Mouse (Mus musculus) G1E-ER4 (cell line): Measurements from ENCODE around the gene Fbln1. TPM values are rescaled to one million over a fixed set of nuclear protein-coding genes. Genes with fewer than 3 reads are reported as not detected.

Experiments used
- GATA1 ChIP-seq: IDR thresholded peaks from one replicate; pipeline ENCODE4 v1.8.0; 2012; ENCODE audit warnings: low read length, inconsistent platforms
- polyA plus RNA-seq: library from polyadenylated mRNA; stranded (reverse); fragments of >175 nt; gene quantifications from 2 replicates; pipeline ENCODE4 v1.2.3, GENCODE M21; 2012

Gene Fbln1
- polyA plus RNA-seq, 1 experiment = not detected

DNA sequence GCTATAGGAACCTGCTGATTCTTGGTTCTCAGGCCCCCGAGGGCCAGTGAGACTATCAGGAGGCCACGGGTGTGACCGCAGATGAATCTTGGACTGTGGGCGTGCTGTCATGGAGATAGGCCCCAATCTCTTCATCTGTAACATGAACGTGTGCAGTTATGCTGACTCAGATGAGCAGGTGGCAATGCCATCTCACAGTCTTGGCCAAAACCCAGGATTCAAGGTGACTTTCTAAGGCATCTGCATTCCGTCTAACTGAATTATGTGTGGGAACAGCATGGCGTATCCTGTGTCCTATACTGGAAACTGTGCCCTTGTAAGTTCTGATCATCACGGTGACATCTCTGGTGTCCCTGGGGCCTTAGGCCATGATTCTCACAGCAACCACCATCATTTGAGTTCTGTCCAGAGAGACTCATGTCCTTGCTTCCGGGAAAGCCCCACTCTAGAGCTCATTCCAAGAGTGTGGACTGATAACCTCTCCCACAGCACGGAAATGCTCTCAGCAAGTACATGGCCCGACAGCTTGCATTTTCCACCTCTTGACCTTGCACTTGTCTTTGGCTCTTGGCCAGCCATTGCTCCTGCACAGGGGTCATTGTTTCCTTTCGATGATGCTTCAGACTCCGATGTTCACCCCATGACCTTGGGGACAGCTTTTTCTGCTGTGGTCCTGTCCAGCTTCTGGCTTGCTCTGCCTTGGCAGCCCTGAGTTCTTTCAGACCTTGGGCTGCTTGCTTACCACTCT, 38.8 kb downstream of the Fbln1 start:
- no peak for TF ChIP-seq GATA1

GRCm38 (mm10) chr15:85245241-85246010, 39.7 kb downstream of the Fbln1 start:
- no peak for TF ChIP-seq GATA1

DNA sequence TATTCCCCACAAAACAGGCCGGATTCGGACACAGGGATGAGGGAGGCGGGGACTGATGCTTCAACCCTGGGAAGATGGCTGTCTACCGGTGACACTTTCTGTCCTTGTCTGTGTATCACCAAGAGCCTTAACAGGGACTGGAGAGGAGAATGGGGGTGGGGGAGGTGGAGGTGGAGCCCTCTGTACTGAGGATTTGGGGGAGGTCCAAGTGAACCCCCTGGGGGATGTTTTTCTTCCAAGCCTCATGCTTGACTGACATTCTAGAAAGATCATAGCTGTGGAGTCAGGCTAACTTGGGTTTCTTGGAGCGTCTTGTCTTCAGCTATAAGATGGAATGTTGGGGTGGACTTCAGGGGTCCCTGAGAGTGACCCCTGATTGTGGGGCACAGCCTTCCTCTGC, 40.3 kb downstream of the Fbln1 start:
- TF ChIP-seq GATA1 = no peak

- no peak for TF ChIP-seq GATA1
Observed at GRCm38 (mm10) chr15:85246936-85247335, 41.2 kb downstream of the Fbln1 start.

DNA sequence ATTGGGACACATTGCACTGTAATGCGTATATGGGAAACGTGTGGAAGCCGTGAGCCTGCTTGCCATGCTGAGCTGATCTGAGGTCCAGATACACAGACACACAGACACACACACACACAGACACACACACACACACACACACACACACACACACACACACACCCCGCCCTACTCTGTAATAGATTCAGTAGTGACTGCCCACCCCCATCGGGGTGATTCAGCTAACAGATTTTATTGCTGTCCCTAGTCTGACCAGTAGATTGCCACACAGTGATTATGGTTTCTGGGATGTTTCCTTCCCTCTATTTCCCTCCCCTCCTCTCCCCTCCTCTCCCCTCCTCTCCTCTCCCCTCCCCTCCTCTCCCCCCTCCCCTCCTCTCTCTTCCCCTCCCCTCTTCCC, 42.6 kb downstream of the Fbln1 start:
- TF ChIP-seq GATA1 = no peak

GRCm38 (mm10) chr15:85249252-85249651, 43.5 kb downstream of the Fbln1 start:
- no peak for TF ChIP-seq GATA1

DNA sequence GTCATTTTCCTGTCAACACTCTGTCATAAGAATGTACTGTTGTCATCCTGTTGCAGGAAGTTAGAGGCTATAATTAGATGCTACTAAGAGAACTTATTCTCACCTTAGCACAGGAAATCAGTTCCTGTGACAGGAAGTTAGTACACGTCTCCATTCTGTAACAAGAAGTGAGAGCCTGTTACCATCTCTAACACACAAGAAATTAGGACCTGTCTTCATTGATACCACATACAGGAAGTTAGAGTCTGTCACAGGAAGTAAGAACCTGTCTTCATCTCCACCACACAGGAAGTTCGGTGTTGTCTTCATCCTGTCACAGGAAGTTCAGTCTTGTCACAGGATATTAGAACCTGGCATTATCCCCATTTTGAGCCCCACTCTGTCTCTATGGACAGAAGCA, 44.7 kb downstream of the Fbln1 start:
- TF ChIP-seq GATA1 = no peak

DNA sequence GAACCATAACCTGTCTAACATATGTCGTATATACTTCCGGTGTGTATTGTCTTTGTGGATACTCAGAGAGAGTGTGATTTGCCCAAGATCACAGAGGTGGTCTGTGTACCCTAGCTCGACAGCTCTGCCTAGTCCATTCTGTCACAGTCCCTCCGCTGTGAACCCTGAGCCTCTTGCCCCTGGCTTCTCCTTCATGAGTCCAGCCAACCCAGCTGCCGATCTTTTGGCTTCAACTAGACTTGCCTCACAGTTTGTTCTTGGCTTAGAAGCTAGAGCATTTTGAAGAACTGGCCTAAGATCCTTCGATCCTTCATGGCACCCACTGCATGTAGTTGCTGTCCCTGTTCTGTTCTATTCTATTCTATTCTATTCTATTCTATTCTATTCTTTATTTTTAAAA, 46.7 kb downstream of the Fbln1 start:
- no peak for TF ChIP-seq GATA1

DNA sequence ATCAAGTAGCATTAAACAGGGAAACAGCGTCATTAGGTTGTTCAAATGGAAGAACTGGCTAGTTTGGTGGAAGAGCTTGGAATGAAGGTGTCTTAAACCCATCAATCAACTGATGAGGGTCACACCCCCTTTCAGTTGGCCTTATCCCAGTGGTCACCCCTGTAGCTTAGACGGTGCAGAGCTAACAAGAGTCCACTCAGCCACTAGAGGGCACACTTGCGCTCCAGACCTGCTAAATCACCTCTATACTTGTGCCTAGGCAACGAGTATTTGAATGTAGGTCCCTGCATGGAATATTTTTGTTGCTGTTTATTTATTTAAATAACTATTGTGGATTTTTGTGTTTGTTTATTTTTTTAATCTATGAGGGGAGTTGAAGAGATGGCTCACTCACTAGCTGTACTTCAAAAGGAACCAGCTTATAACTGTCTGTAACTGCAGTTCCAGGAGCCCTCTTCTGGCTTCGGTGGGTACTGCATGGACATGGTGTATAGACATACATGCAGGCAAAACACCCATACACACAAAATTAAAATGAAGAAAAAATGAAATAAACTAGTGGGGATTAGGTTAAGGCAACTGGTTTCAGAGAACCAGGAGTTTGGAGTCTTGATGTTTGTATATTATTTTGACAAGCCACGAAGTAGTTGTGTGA, 52.2 kb downstream of the Fbln1 start:
- no peak for TF ChIP-seq GATA1

GRCm38 (mm10) chr15:85262805-85263204, 57.1 kb downstream of the Fbln1 start:
- TF ChIP-seq GATA1 = no peak

- TF ChIP-seq GATA1 = no peak
Observed at GRCm38 (mm10) chr15:85266729-85267434, 61.1 kb downstream of the Fbln1 start.

GRCm38 (mm10) chr15:85267891-85268290, 62.1 kb downstream of the Fbln1 start:
- no peak for TF ChIP-seq GATA1

DNA sequence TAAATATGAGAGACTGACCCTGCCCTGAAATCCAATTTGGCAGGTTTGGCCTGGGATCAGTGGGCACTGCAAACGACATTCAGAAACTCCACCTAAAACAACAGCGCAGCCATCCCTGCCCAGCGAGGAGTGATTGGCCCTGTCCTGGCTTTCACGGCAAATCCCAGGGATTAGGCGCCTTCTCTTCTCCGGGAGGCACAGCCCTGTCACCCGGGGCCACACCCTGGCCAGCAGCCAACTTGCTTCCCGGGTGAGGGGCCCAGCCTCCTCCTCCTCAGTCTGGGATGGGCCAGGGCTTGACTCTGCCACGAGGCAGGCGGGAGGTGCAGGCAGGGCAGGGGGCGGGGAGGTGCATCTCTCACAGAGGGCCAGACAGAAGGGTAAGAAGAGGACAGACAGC, 67.2 kb downstream of the Fbln1 start:
- TF ChIP-seq GATA1 = no peak

DNA sequence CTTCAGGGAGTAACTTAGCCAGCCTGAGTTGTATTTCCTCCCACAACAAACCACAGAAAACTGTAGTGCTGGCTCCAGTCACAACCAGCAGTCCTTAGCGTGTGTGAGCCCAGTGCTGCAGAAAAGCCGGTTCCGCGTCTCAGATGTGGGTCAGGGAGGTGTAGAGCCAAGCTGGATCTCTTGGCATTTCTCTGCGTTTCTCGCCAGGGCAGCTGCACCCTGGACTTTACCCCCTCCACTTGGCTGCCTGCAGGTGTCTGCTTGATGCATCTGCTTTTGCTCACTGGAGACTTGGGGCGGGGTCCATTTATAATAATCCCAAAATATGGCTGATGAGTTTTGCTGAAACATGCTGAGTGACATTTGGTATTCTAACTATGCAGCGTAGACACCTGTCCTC, 71.5 kb downstream of the Fbln1 start:
- TF ChIP-seq GATA1 = no peak

GRCm38 (mm10) chr15:85278986-85279385, 73.2 kb downstream of the Fbln1 start:
- no peak for TF ChIP-seq GATA1

DNA sequence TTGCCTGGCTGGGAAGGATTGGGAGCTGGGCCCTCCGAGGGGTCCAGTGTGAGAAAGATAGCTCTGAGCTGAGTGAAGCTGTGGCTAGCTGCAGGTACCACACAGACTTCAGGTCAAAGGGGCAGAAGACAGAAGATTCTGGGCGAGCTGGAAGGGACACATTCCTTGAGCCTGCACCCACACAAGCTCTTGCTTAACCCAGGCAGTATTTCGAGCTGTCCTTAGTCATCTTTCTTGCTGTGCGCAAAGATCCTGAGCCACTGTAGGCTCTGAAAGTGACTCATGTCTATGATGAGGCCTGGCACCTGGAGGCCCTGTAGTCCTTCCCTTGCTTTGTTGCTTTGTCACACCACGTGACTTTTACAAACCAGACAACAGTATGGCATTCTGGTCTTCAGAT, 76.3 kb downstream of the Fbln1 start:
- TF ChIP-seq GATA1 = no peak
